Mouse (Mus musculus) MEL (cell line): ENCODE data around the gene Cavin3. TPM values are rescaled to one million over a fixed set of nuclear protein-coding genes. Genes with fewer than 3 reads are reported as not detected.

Source experiments
- DNase-seq: peaks from one replicate; pipeline ENCODE4 v3.0.0; 2011; ENCODE audit warnings: low read depth, low spot score
- H3K27ac ChIP-seq: 2 replicates; pipeline ENCODE4 v1.5.1; 2012; ENCODE audit warnings: low read depth, mild to moderate bottlenecking, control low read depth, low read length, moderate library complexity; ENCODE audit not compliant: control insufficient read depth
- H3K27me3 ChIP-seq, 2 experiments: fragments of 150-350 bp in 1 of 2; sonication (generic) in 1 of 2; 2 replicates each; pipeline ENCODE4 v1.6.1; 2012; ENCODE audit warnings: low read length in 2 of 2, mild to moderate bottlenecking in 2 of 2, improper control_type of control experiment in 1 of 2, moderate library complexity in 1 of 2; ENCODE audit not compliant: insufficient read depth in 2 of 2, control insufficient read depth in 1 of 2
- H3K36me3 ChIP-seq, 2 experiments: 2 replicates each; pipeline ENCODE4 v1.6.1; 2012 to 2014; ENCODE audit warnings: low read length in 2 of 2, improper control_type of control experiment in 1 of 2, inconsistent platforms in 1 of 2, mild to moderate bottlenecking in 1 of 2; ENCODE audit not compliant: insufficient read depth in 2 of 2, control insufficient read depth in 1 of 2
- H3K4me1 ChIP-seq, 2 experiments: fragments of 150-350 bp in 1 of 2; sonication (generic) in 1 of 2; 2 replicates each; pipeline ENCODE4 v1.6.1; 2012; ENCODE audit warnings: low read length in 2 of 2, improper control_type of control experiment in 1 of 2, mild to moderate bottlenecking in 1 of 2; ENCODE audit not compliant: insufficient read depth in 2 of 2, control insufficient read depth in 1 of 2
- H3K4me3 ChIP-seq, 2 experiments: fragments of 150-350 bp in 1 of 2; sonication (generic) in 1 of 2; 2 replicates each; pipeline ENCODE4 v1.5.1; 2012; ENCODE audit warnings: low read depth in 2 of 2, low read length in 2 of 2, mild to moderate bottlenecking in 2 of 2, moderate library complexity in 2 of 2, control low read depth in 1 of 2, improper control_type of control experiment in 1 of 2; ENCODE audit not compliant: control insufficient read depth in 1 of 2, insufficient read depth in 1 of 2
- H3K79me2 ChIP-seq: 2 replicates; pipeline ENCODE4 v1.6.1; 2012; ENCODE audit warnings: mild to moderate bottlenecking, low read length, moderate library complexity; ENCODE audit not compliant: control insufficient read depth, poor library complexity, insufficient read depth
- H3K9ac ChIP-seq: 2 replicates; pipeline ENCODE4 v1.6.1; 2012; ENCODE audit warnings: low read depth, mild to moderate bottlenecking, control low read depth, low read length, moderate library complexity; ENCODE audit not compliant: control insufficient read depth, poor library complexity, severe bottlenecking
- H3K9me3 ChIP-seq: fragments of 150-350 bp; sonication (generic); replicated peaks from 2 replicates; pipeline ENCODE4 v1.6.1; 2012; ENCODE audit warnings: mild to moderate bottlenecking, low read length, improper control_type of control experiment, moderate library complexity; ENCODE audit not compliant: insufficient read depth
- BHLHE40 ChIP-seq: IDR thresholded peaks from 2 replicates; pipeline ENCODE4 v1.6.1; 2012; ENCODE audit warnings: low read depth, mild to moderate bottlenecking, inconsistent platforms, low read length, improper control_type of control experiment, borderline replicate concordance
- CHD2 ChIP-seq: IDR thresholded peaks from 2 replicates; pipeline ENCODE4 v1.6.1; 2011; ENCODE audit warnings: low read length, improper control_type of control experiment
- CTCF ChIP-seq, 3 experiments: IDR thresholded peaks in 2 of 3; conservative IDR thresholded peaks in 1 of 3; 2 replicates each; pipeline ENCODE4 v1.5.1; 2011 to 2012; ENCODE audit warnings: low read length in 3 of 3, low read depth in 2 of 3, mild to moderate bottlenecking in 2 of 3, improper control_type of control experiment in 1 of 3, inconsistent platforms in 1 of 3, mixed read lengths in 1 of 3, moderate library complexity in 1 of 3; ENCODE audit not compliant: control insufficient read depth in 1 of 3, insufficient read depth in 1 of 3, poor library complexity in 1 of 3, severe bottlenecking in 1 of 3
- EP300 ChIP-seq, 2 experiments: IDR thresholded peaks; 2 replicates each; pipeline ENCODE4 v1.6.1; 2011; ENCODE audit warnings: improper control_type of control experiment in 2 of 2, low read length in 2 of 2, low read depth in 1 of 2, mild to moderate bottlenecking in 1 of 2
- ETS1 ChIP-seq: IDR thresholded peaks from 2 replicates; pipeline ENCODE4 v1.6.1; 2012; ENCODE audit warnings: low read depth, mild to moderate bottlenecking, inconsistent platforms, low read length, improper control_type of control experiment, moderate library complexity
- HCFC1 ChIP-seq: IDR thresholded peaks from 2 replicates; pipeline ENCODE4 v1.6.1; 2012; ENCODE audit warnings: low read depth, mild to moderate bottlenecking, inconsistent platforms, low read length, improper control_type of control experiment, moderate library complexity
- KAT2A ChIP-seq: conservative IDR thresholded peaks from 2 replicates; pipeline ENCODE4 v1.6.1; 2012; ENCODE audit warnings: low read depth, low read length, improper control_type of control experiment, inconsistent platforms
- MAFK ChIP-seq: IDR thresholded peaks from 2 replicates; pipeline ENCODE4 v1.6.1; 2011; ENCODE audit warnings: low read depth, mild to moderate bottlenecking, low read length, improper control_type of control experiment, borderline replicate concordance
- MAZ ChIP-seq: IDR thresholded peaks from 2 replicates; pipeline ENCODE4 v1.6.1; 2012; ENCODE audit warnings: low read depth, mild to moderate bottlenecking, inconsistent platforms, low read length, improper control_type of control experiment
- MYB ChIP-seq: IDR thresholded peaks from 2 replicates; pipeline ENCODE4 v1.6.1; 2011; ENCODE audit warnings: mild to moderate bottlenecking, low read depth, low read length, improper control_type of control experiment
- MYC ChIP-seq: IDR thresholded peaks from 2 replicates; pipeline ENCODE4 v1.6.1; 2011; ENCODE audit warnings: low read depth, mild to moderate bottlenecking, low read length, improper control_type of control experiment, moderate library complexity
- NRF1 ChIP-seq: IDR thresholded peaks from 2 replicates; pipeline ENCODE4 v1.6.1; 2014; ENCODE audit warnings: low read depth, mild to moderate bottlenecking, inconsistent platforms, low read length, improper control_type of control experiment, moderate library complexity; ENCODE audit not compliant: poor library complexity, insufficient read depth, severe bottlenecking
- POLR2A ChIP-seq, 2 experiments: IDR thresholded peaks; 2 replicates each; pipeline ENCODE4 v1.6.1; 2011 to 2012; ENCODE audit warnings: low read length in 2 of 2, mild to moderate bottlenecking in 2 of 2, control low read depth in 1 of 2, improper control_type of control experiment in 1 of 2, low read depth in 1 of 2, moderate library complexity in 1 of 2; ENCODE audit not compliant: control insufficient read depth in 1 of 2, insufficient read depth in 1 of 2, poor library complexity in 1 of 2
- SIN3A ChIP-seq: IDR thresholded peaks from 2 replicates; pipeline ENCODE4 v1.6.1; 2012; ENCODE audit warnings: low read length, improper control_type of control experiment, inconsistent platforms
- SMC3 ChIP-seq: IDR thresholded peaks from 2 replicates; pipeline ENCODE4 v1.6.1; 2011; ENCODE audit warnings: low read depth, low read length, improper control_type of control experiment
- TAL1 ChIP-seq: IDR thresholded peaks from 2 replicates; pipeline ENCODE4 v1.6.1; 2012; ENCODE audit warnings: mild to moderate bottlenecking, inconsistent platforms, low read length, moderate library complexity, mixed read lengths
- UBTF ChIP-seq: IDR thresholded peaks from 2 replicates; pipeline ENCODE4 v1.6.1; 2012; ENCODE audit warnings: low read depth, mild to moderate bottlenecking, inconsistent platforms, low read length, improper control_type of control experiment, moderate library complexity, borderline replicate concordance; ENCODE audit not compliant: insufficient read depth
- USF2 ChIP-seq, 2 experiments: IDR thresholded peaks; 2 replicates each; pipeline ENCODE4 v1.6.1; 2011 to 2012; ENCODE audit warnings: improper control_type of control experiment in 2 of 2, low read length in 2 of 2, borderline replicate concordance in 1 of 2, inconsistent platforms in 1 of 2, low read depth in 1 of 2, mild to moderate bottlenecking in 1 of 2; ENCODE audit not compliant: insufficient read depth in 1 of 2
- ZC3H11A ChIP-seq: IDR thresholded peaks from 2 replicates; pipeline ENCODE4 v1.6.1; 2012; ENCODE audit warnings: low read depth, mild to moderate bottlenecking, inconsistent platforms, low read length, improper control_type of control experiment
- ZMIZ1 ChIP-seq: IDR thresholded peaks from 2 replicates; pipeline ENCODE4 v1.6.1; 2012; ENCODE audit warnings: low read depth, mild to moderate bottlenecking, inconsistent platforms, low read length, improper control_type of control experiment, moderate library complexity
- ZNF384 ChIP-seq: IDR thresholded peaks from 2 replicates; pipeline ENCODE4 v1.6.1; 2012; ENCODE audit warnings: low read depth, mild to moderate bottlenecking, inconsistent platforms, low read length, improper control_type of control experiment
- polyA plus RNA-seq, 2 experiments: library from polyadenylated mRNA; stranded (reverse) in 1 of 2; unstranded in 1 of 2; fragments of >175 nt in 1 of 2; fragments of >200 nt in 1 of 2; gene quantifications; 2 replicates each; pipeline versions ENCODE4 v1.2.1 to v1.2.4; 2012; ENCODE audit warnings: low replicate concordance in 2 of 2, low read depth in 1 of 2; ENCODE audit not compliant: insufficient read length in 2 of 2, insufficient read depth in 1 of 2, missing spikeins in 1 of 2
- total RNA-seq: library from RNA; depleted of rRNA; stranded (reverse); fragments of 300-350 nt; gene quantifications from 2 replicates; pipeline ENCODE4 v1.2.3, GENCODE M21; 2012

Gene Cavin3
- total and polyA plus RNA-seq, 3 experiments = not detected

DNA sequence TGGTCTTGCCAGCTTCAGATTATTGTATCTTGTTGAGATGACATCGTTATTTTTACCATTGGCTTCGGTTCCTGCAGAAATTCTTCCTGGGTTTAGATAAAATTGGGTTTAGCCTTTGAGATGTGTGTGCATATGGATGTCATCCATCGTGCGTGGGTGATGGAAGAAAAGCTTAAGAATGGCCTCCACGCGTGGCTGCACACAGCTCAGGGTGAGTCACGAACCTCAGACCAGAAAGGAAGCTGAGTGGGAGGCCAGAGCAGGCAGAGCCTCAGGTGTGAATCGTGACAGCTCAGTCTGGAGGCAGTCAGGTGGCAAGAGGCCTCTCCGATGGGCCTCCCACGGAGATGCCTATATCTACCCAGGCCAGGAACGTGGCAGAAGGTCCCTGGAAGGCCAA, 37.2 kb upstream of the Cavin3 start:
- Histone ChIP-seq H3K27me3 (peaks cover 0 to 8% of the 10 kb centered on the region in 2 experiments; a peak in 3 of 4 replicates), H3K79me2 (no peaks in the 10 kb centered on the region), H3K9me3 (no peaks in the 10 kb centered on the region), H3K4me3 (no peak overlapping the region), H3K36me3 (no peaks in the 10 kb centered on the region), H3K9ac (no peak overlapping the region), H3K27ac (no peak overlapping the region), H3K4me1 (no peaks in the 10 kb centered on the region)
- DNase-seq = no peak
- TF ChIP-seq ZMIZ1 (no peak), NRF1 (no peak)

DNA sequence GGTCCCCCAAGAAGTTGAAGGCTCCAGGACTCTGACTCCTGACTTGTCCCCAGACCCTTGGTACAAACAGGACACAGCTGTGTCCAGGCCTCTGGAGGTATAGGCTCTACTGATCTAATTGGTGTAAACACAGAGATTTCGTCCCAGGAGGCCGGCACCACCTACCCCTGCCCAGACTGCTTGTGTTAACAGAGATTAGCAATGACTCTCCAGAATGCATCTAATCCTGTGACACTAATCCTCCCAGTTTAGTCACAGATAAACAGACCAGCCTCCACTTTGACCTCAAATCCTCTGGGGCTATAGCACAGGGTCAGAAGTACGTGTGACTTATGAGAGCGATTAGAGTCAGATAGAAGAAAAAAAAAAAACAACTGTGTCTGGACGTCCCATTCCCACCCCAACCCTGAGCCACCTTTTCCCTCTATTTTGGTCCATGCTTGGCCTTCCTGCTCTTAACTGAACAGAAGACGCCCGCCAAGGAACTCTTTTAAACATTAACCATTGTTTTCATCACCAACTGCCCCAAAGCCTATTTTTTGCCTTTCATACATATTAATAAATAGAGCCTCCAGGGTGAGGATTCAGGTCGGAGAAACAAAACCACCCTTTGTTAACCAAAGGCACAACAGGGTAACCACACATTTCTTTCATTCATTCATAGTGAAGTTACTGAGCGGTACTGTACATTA, 34.7 kb upstream of the Cavin3 start:
- Histone ChIP-seq H3K36me3 (no peaks in the 10 kb centered on the region), H3K9ac (no peak overlapping the region), H3K4me1 (no peaks in the 10 kb centered on the region), H3K27ac (no peak overlapping the region), H3K9me3 (no peaks in the 10 kb centered on the region), H3K79me2 (no peaks in the 10 kb centered on the region), H3K27me3 (peaks cover 0 to 8% of the 10 kb centered on the region in 2 experiments; a peak in 3 of 4 replicates), H3K4me3 (no peak overlapping the region)
- TF ChIP-seq SIN3A = no peak
- no peak for TF ChIP-seq ZNF384
- no peak for TF ChIP-seq KAT2A
- no peak for TF ChIP-seq ZC3H11A
- no peak for TF ChIP-seq EP300 (IDR thresholded peaks at IDR 0.05; ENCODE audit: low read depth in 1 of 2, low read length in 2 of 2)
- no peak for TF ChIP-seq USF2 (IDR thresholded peaks at IDR 0.05; ENCODE audit: borderline replicate concordance in 1 of 2, insufficient read depth in 1 of 2, low read depth in 1 of 2, low read length in 2 of 2)
- TF ChIP-seq POLR2A (IDR thresholded peaks at IDR 0.05; ENCODE audit: control insufficient read depth in 1 of 2, insufficient read depth in 1 of 2, low read depth in 1 of 2, low read length in 2 of 2, poor library complexity in 1 of 2) = no peak
- TF ChIP-seq MYC = no peak
- no peak for TF ChIP-seq HCFC1
- TF ChIP-seq SMC3 = no peak
- no peak for TF ChIP-seq ETS1
- TF ChIP-seq TAL1 = no peak
- TF ChIP-seq MAZ = no peak
- no peak for TF ChIP-seq CTCF (IDR thresholded peaks at IDR 0.05 in 2 of 3, conservative IDR thresholded peaks at IDR 0.05 in 1 of 3; ENCODE audit: control insufficient read depth in 1 of 3, insufficient read depth in 1 of 3, low read depth in 2 of 3, low read length in 3 of 3, poor library complexity in 1 of 3, severe bottlenecking in 1 of 3)
- TF ChIP-seq UBTF = no peak
- TF ChIP-seq MYB = no peak
- no peak for TF ChIP-seq BHLHE40
- TF ChIP-seq MAFK = no peak
- TF ChIP-seq ZMIZ1 = no peak
- TF ChIP-seq CHD2 = no peak
- no peak for DNase-seq
